Mouse (Mus musculus) kidney, embryonic 14.5 days (tissue): Measurements from ENCODE around the gene Gm9936. TPM values are rescaled to one million over a fixed set of nuclear protein-coding genes. Genes with fewer than 3 reads are reported as not detected.

Experiments
- ATAC-seq: fragments of 200-750 bp; cut with Nextera tagmentation; 2 replicates; pipeline ENCODE4 v1.8.0; 2017; ENCODE audit warnings: moderate number of reproducible peaks, mild to moderate bottlenecking, moderate TSS enrichment, moderate library complexity; ENCODE audit not compliant: low FRiP score, low TSS enrichment
- H3K27ac ChIP-seq: fragments of 300-500 bp; sonication (generic); 2 replicates; pipeline ENCODE4 v1.5.1; 2014; ENCODE audit warnings: low read depth, mild to moderate bottlenecking, low read length, moderate library complexity, mixed read lengths
- H3K27me3 ChIP-seq: fragments of 300-500 bp; sonication (generic); 2 replicates; pipeline ENCODE4 v1.6.1; 2014; ENCODE audit warnings: mild to moderate bottlenecking, low read length; ENCODE audit not compliant: control insufficient read depth, insufficient read depth
- H3K36me3 ChIP-seq: fragments of 300-500 bp; sonication (generic); 2 replicates; pipeline ENCODE4 v1.6.1; 2014; ENCODE audit warnings: low read length, mixed read lengths; ENCODE audit not compliant: control insufficient read depth, insufficient read depth
- H3K4me1 ChIP-seq: fragments of 300-500 bp; sonication (generic); 2 replicates; pipeline ENCODE4 v1.6.1; 2014; ENCODE audit warnings: low read length, mixed read lengths; ENCODE audit not compliant: control insufficient read depth, insufficient read depth
- H3K4me2 ChIP-seq: fragments of 300-500 bp; sonication (generic); replicated peaks from 2 replicates; pipeline ENCODE4 v1.6.1; 2014; ENCODE audit warnings: low read depth, mild to moderate bottlenecking, low read length
- H3K4me3 ChIP-seq: fragments of 300-500 bp; sonication (generic); 2 replicates; pipeline ENCODE4 v1.5.1; 2014; ENCODE audit warnings: mild to moderate bottlenecking, low read length
- H3K9ac ChIP-seq: fragments of 300-500 bp; sonication (generic); 2 replicates; pipeline ENCODE4 v1.6.1; 2014; ENCODE audit warnings: low read depth, mild to moderate bottlenecking, low read length, moderate library complexity
- H3K9me3 ChIP-seq: fragments of 300-500 bp; sonication (generic); 2 replicates; pipeline ENCODE4 v1.6.1; 2016; ENCODE audit warnings: low read length; ENCODE audit not compliant: control insufficient read depth
- WGBS: fragments of 180-500 bp; shearing (Covaris S2); extraction: QIAGEN DNeasy Blood & Tissue Kit; methylation state at CpG from one replicate; pipeline ENCODE4 v1.1.7; 2014; 5-methylcytosine and 5-hydroxymethylcytosine counted together
- polyA plus RNA-seq: library from polyadenylated mRNA; unstranded; fragments of >200 nt; fragmentation: Nextera tagmentation; extraction: Ambion mirVana; gene quantifications from 2 replicates; pipeline ENCODE4 v1.2.1, GENCODE M21; 2014

Gm9936 gene
- polyA plus RNA-seq, 1 experiment from 2014 or later, result not detected

DNA sequence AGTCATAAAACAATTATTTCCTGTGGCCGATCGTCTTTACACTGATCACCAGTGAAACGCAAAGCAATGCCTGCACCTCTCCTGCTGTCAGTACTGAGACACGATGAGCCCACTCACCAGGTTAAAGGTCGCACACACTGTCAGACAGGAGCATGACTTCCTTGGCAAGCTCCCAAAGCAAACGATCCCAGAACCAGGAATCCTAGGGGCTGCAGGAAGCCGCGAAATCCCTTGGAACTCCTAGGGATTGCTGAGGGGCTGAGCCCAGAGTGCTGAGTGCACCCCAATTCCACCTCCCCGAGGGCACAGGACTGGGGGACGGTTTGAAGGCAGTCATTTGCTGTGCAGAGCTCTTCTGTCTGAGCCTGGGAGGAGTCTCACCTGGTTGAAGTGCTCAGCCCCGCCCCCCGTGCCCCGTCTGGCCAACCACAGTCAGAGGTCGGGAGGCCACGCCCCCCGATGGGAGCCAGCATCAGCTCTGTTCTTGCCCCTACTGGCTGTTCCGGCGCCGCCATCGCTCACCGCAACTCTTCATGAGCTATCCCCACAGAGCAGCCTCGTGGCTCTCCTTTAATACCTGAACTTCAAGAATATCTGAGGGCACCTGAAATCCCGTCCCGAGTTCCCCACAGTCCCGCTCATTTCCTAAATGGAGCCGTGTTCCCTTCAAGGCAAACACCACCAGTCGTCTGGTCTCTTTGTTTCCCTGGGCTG, 32.3 kb downstream of the Gm9936 start:
- Histone ChIP-seq H3K27ac (0 out of 2 replicates have a peak overlapping the region, but pooled peaks have one; percentile 51), H3K4me3 (peak overlapping the region; percentile 38), H3K9me3 (peaks cover 7% of the 10 kb centered on the region; the same call in 1 of the 2 replicates), H3K27me3 (no peaks in the 10 kb centered on the region), H3K9ac (peak overlapping the region; percentile 44), H3K4me2 (peak overlapping the region; percentile 65), H3K36me3 (no peaks in the 10 kb centered on the region; the same call in 1 of the 2 replicates), H3K4me1 (no peaks in the 10 kb centered on the region)
- WGBS, result 7% methylated on average over 27 of the region's 27 CpGs
- peak; percentile 81 for ATAC-seq

DNA sequence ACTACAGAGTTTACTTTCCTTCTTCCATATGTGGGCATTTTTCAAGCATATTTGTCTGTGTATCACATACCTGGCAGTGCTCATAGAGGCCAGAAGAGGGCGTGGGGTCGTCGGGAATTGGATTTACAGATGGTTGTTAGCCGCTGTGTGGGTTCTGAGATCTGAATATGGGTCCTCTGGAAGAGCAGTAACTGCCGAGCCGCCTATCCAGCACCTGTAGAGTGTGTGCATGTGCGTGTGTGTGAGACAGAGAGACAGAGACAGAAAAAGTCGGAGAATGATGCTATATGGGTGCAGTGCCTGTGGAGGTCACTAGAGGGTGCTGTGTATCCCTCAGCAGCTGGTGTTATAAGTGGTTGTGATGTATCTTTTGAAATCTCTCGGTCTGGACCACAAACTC, 34.3 kb downstream of the Gm9936 start:
- no peaks in the 10 kb centered on the region for H3K4me1 ChIP-seq
- no peaks in the 10 kb centered on the region; the same call in 1 of the 2 replicates for H3K36me3 ChIP-seq
- 0 out of 2 replicates have a peak, but pooled peaks have one; percentile 15 for ATAC-seq
- no peaks in the 10 kb centered on the region for H3K27me3 ChIP-seq
- H3K9me3 ChIP-seq, result peaks cover 7% of the 10 kb centered on the region; the same call in 1 of the 2 replicates
- 23% methylated on average over 9 of the region's 9 CpGs for WGBS
- H3K27ac ChIP-seq, result no peak overlapping the region
- no peak overlapping the region for H3K9ac ChIP-seq
- no peak overlapping the region for H3K4me3 ChIP-seq
- H3K4me2 ChIP-seq, result no peak overlapping the region

DNA sequence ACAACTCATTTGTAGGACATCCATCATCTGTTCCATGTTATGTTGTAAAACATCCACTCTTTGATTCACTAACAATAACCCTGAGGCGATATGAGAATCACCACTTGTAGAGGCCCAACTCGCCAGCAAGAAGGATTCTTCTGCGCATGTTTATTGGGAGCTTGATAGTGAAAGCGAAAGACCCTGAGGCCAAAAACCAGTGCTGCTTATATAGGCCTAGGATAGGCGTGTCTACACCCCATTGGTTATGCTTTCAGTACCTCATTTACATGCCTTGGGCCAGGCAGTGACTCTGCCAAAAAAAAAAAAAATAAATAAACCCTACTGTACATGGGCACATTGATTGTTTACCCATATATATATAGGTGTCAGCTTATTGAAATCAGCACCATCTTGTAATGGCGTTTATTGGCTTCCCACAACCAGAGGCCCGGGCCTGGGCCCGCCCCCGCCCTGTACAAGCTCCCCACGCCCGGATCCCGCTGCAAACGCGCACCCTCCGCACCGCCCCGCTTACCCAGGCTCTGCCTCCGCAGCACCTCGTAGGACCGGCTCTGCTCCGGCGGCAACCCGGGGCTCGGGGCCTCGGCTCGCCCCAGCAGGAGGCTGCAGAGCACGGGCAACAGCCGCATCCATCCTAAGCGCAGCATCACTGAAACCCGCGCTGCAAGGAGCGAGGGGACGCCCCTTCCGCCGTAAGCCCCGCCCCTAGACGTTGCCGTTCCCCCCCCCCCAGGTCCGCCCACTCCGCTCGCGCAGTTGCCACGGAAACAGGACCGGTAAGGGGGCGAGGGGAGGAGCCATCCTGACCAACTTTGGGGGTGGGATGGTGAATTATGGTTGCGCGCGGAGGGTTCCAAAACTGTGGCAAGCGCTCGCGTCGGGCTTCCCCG, 35.4 kb downstream of the Gm9936 start, which contains the start of gene 1500011B03Rik:
TSS of gene 1500011B03Rik (minus strand) at position 673 of the 893 bp plus-strand sequence.
- H3K9me3 ChIP-seq, result peaks cover 7% of the 10 kb centered on the region; the same call in 1 of the 2 replicates
- peak within 1 kb of the TSS; percentile 44 for H3K4me3 ChIP-seq
- no peaks in the 10 kb centered on the region for H3K4me1 ChIP-seq
- peak; percentile 87 for ATAC-seq
- 8% methylated on average over 53 of the region's 53 CpGs for WGBS
- no peaks in the 10 kb centered on the region for H3K27me3 ChIP-seq
- no peaks in the 10 kb centered on the region; the same call in 1 of the 2 replicates for H3K36me3 ChIP-seq
- H3K9ac ChIP-seq, result peak within 1 kb of the TSS; percentile 48
- H3K4me2 ChIP-seq, result peak within 1 kb of the TSS; percentile 35
- H3K27ac ChIP-seq, result no peak within 1 kb of the TSS

DNA sequence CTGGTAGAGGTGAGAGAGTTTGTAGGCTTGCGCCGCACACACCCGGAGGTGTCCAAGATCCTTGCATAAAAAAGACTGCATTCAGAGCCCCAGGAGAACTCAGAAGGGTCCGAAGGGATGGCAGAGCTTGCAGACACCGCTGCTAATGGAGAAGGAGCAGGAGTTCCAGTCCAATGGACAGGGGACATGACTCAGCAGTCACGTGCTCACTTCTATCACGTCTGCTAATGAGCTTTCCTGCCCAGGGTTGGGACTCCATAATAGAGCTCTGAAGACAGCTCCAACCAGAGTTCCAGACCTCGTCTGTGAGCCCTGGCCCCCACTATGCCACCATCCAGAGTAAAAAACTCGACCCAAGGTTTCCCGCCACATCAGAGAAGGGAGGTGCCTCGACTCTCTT, 40.4 kb downstream of the Gm9936 start:
- no peak for ATAC-seq
- Histone ChIP-seq H3K4me2 (no peak overlapping the region), H3K27ac (no peak overlapping the region), H3K9ac (no peak overlapping the region), H3K4me1 (no peaks in the 10 kb centered on the region), H3K27me3 (no peaks in the 10 kb centered on the region), H3K4me3 (no peak overlapping the region), H3K36me3 (no peaks in the 10 kb centered on the region; the same call in 1 of the 2 replicates), H3K9me3 (peaks cover 7% of the 10 kb centered on the region; the same call in 1 of the 2 replicates)
- 57% methylated on average over 10 of the region's 11 CpGs for WGBS

DNA sequence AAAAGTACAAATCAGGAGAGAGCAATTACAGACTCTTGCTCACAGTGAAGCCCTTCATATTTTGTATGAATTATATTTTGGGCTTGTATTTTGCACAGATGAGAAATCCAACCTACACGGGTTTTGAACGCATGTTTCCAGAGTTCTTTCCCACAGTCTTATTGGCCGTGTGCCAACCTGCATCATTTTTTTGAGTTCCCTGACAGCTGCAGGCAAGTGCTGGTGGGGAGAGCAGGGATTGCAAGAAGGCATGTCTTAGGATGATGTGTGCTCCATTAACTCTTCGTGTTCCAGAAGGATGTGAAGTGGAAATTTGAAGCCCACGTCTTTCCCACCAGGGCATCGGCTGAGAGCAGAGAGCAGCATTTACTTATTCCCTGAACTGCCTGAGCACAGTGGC, 41.9 kb downstream of the Gm9936 start:
- Histone ChIP-seq H3K4me2 (no peak overlapping the region), H3K4me3 (no peak overlapping the region), H3K27me3 (no peaks in the 10 kb centered on the region), H3K9me3 (peaks cover 3% of the 10 kb centered on the region; the same call in 1 of the 2 replicates), H3K27ac (no peak overlapping the region), H3K4me1 (no peaks in the 10 kb centered on the region), H3K36me3 (no peaks in the 10 kb centered on the region; the same call in 1 of the 2 replicates), H3K9ac (no peak overlapping the region)
- 56% methylated on average over 6 of the region's 6 CpGs for WGBS
- no peak for ATAC-seq

DNA sequence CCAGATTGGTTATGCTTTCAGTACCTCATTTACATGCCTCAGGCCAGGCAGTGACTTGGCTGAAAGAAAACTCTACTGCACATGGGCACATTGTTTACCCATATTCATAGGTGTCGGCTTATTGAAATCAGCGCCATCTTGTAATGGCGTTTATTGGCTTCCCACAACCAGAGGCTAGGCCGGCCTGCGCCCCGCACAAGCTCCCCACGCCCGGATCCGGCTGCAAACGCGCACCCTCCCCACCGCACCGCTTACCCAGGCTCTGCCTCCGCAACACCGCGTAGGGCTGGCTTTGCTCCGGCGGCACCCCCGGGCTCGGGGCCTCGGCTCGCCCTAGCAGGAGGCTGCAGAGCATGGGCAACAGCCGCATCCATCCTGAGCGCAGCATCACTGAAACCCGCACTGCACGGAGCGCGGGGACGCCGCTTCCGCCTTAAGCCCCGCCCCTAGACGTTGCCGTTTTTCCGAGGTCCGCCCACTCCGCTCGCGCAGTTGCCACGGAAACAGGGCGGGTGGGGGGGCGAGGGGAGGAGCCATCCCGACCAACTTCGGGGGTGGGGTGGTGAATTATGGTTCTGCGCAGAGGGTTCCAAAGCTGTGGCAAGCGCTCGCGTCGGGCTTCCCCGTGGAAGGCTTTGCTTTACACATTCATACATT, 44.8 kb downstream of the Gm9936 start:
- Histone ChIP-seq H3K4me2 (peak overlapping the region; percentile 52), H3K9me3 (no peaks in the 10 kb centered on the region), H3K9ac (peak overlapping the region; percentile 82), H3K4me3 (peak overlapping the region; percentile 86), H3K4me1 (peaks cover 3% of the 10 kb centered on the region; the same call in 1 of the 2 replicates), H3K27me3 (no peaks in the 10 kb centered on the region), H3K36me3 (peaks cover 14% of the 10 kb centered on the region), H3K27ac (peak overlapping the region; percentile 77)
- peak; percentile 95 for ATAC-seq
- WGBS, result under 1% methylated on average over 50 of the region's 50 CpGs

DNA sequence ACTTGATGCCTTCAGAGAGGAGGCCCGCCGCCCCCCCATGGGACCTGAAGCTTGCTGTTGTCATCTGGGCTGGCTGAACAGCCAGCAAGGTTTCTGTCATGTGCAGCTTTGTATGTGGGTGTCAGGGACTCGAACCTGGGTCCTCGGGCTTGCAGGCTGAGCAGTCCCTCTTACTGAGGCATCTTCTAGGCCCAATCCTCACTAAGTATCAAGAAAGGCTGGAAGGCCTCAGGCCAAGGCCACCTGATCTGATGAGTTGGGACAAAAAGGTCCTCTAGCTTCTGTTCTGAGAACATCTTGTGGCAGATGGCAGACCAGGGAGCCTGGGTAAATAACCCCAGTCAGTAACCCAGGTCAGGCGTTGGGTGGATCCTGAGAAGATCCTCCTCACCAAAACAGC, 48.7 kb downstream of the Gm9936 start:
- WGBS, result 93% methylated on average over 5 of the region's 5 CpGs
- Histone ChIP-seq H3K4me3 (no peak overlapping the region), H3K36me3 (peaks cover 42% of the 10 kb centered on the region), H3K4me1 (peaks cover 7% of the 10 kb centered on the region; the same call in 1 of the 2 replicates), H3K4me2 (no peak overlapping the region), H3K27me3 (no peaks in the 10 kb centered on the region), H3K9ac (no peak overlapping the region), H3K9me3 (no peaks in the 10 kb centered on the region), H3K27ac (0 out of 2 replicates have a peak overlapping the region, but pooled peaks have one; percentile 2)
- no peak for ATAC-seq

DNA sequence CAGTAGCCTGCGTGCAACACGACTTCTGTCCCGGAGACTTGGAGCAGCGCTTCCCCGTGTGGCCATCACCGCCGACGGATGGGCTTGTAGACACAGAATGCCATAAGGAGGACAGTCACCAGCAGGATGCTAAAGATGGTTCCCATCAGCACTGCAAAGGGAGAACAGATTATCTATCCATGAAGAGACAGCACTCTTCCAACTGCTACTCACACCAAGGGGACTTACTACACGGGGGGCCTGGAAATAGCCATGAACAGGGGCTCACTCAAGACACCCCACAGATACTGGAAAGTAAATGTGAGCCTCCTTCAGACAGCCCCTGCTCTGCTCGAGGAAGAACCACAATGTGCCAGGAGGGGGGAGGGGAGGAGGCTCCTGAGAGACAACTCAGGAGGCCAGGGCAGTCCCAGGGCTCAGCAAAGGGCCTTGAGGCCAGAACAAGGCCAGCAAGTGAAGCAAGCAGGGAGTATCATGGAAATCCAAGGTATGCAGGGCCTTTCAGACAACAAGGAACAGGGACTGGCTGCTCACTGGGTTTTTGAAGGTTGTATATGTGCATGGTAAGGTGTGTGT, 49.2 kb downstream of the Gm9936 start:
- no peak for ATAC-seq
- Histone ChIP-seq H3K9me3 (no peaks in the 10 kb centered on the region), H3K4me1 (peaks cover 7% of the 10 kb centered on the region; the same call in 1 of the 2 replicates), H3K27ac (0 out of 2 replicates have a peak overlapping the region, but pooled peaks have one; percentile 2), H3K9ac (no peak overlapping the region), H3K36me3 (peaks cover 48% of the 10 kb centered on the region), H3K4me2 (no peak overlapping the region), H3K27me3 (no peaks in the 10 kb centered on the region), H3K4me3 (no peak overlapping the region)
- 84% methylated on average over 10 of the region's 10 CpGs for WGBS
